Mouse (Mus musculus) bone marrow, adult 2 months (tissue): Measurements from ENCODE around the gene Ppfia1.

Experiments used
- CTCF ChIP-seq: fragments of 200-500 bp; IDR thresholded peaks from 2 replicates; pipeline ENCODE4 v1.5.1; 2011; ENCODE audit warnings: low read length, control low read depth; ENCODE audit not compliant: control insufficient read depth, insufficient read depth
- POLR2A ChIP-seq: fragments of 200-500 bp; IDR thresholded peaks from 2 replicates; pipeline ENCODE4 v1.6.1; 2011; ENCODE audit warnings: low read depth, mild to moderate bottlenecking, control low read depth, low read length, borderline replicate concordance; ENCODE audit not compliant: control insufficient read depth

- no peak for TF ChIP-seq CTCF
- no peak for TF ChIP-seq POLR2A
These were observed 94.6 kb downstream of the Ppfia1 start for GRCm38 (mm10) chr7:144458881-144459280.
